8 mouse cellular contexts compared by ENCODE assay signal in the genomic region with DNA sequence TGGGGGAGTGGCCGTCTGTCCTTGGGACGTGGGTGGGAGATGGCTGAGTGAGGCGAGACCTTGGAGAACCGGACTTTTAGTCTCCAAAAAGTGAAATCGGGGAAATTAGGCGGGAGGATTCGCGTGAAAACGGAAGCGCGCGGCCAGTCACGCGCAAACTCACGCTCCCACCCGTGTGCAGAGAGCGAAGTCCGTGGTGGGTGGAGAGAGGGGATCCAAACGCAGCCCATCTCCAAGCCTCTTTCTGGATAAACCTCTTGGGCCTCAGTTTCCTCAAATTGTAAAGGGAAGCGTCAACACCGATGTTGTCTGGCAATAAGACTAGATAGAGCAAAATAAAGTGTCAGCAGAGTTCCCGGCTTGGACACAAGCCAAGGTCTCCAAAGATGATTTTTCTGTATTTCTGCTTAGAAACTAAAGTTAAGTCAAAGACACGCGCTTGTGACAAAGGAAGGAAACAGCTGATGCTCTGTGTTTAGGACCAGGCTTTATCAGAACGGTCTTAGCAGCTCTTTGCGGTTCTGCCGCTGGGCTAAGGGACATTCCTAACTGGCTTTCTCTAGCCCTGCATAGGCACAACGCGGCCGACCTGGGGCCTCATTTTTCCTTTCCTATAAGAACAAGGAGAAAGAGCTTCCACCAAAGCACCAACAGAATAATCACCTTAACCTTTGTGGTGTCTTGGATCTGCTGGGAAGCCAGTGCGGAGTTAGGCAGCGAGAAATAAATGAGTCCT. TPM values are rescaled to one million over a fixed set of nuclear protein-coding genes. Genes with fewer than 3 reads are reported as not detected.
DNase-seq lines count a peak whose midpoint lies in the region; ATAC-seq and TF ChIP-seq lines count a peak whose summit lies in the region.

No protein-coding gene starts in this region.

- no peak for TF ChIP-seq CTCF in thymus, adult 2 months (IDR thresholded peaks at IDR 0.05; ENCODE audit: borderline replicate concordance, control insufficient read depth, extremely low read depth, insufficient read depth, low read length, poor library complexity)

- no peak overlapping the region for H3K27ac ChIP-seq in thymus, adult 2 months (ENCODE audit: control insufficient read depth, insufficient read depth, low read length)
- no peak overlapping the region for H3K27ac ChIP-seq in hindbrain, embryonic 13.5 days
- no peak overlapping the region for H3K27ac ChIP-seq in midbrain, embryonic 12.5 days (replicated peaks)

- 3% methylated on average over 32 of the region's 32 CpGs for WGBS in thymus, adult 2 months
- WGBS in hindbrain, embryonic 13.5 days: under 1% methylated on average over 32 of the region's 32 CpGs
- under 1% methylated on average over 32 of the region's 32 CpGs for WGBS in midbrain, embryonic 12.5 days

- peaks cover 6% of the 10 kb centered on the region for H3K27me3 ChIP-seq in thymus, adult 2 months (ENCODE audit: control insufficient read depth, insufficient read depth, low read length)
- H3K27me3 ChIP-seq in hindbrain, embryonic 13.5 days: peaks cover 49% of the 10 kb centered on the region
- peaks cover 55% of the 10 kb centered on the region for H3K27me3 ChIP-seq in midbrain, embryonic 12.5 days

- peak overlapping the region; percentile 79 for H3K9ac ChIP-seq in hindbrain, embryonic 13.5 days
- H3K9ac ChIP-seq in midbrain, embryonic 12.5 days (replicated peaks): peak overlapping the region; percentile 59

- peak overlapping the region; percentile 98 for H3K4me2 ChIP-seq in hindbrain, embryonic 13.5 days
- H3K4me2 ChIP-seq in midbrain, embryonic 12.5 days (replicated peaks): peak overlapping the region; percentile 96

- TF ChIP-seq POLR2A in thymus, adult 2 months (IDR thresholded peaks at IDR 0.05; ENCODE audit: control insufficient read depth, extremely low read depth, insufficient read depth, low read length, poor library complexity): no peak

- no peaks in the 10 kb centered on the region for H3K36me3 ChIP-seq in thymus, adult 2 months (ENCODE audit: control insufficient read depth, insufficient read depth, low read length)
- no peaks in the 10 kb centered on the region for H3K36me3 ChIP-seq in hindbrain, embryonic 13.5 days
- H3K36me3 ChIP-seq in midbrain, embryonic 12.5 days: no peaks in the 10 kb centered on the region

- 0 out of 2 replicates have a peak, but pooled peaks cover 4% of the 10 kb centered on the region for H3K4me1 ChIP-seq in thymus, adult 2 months (replicated peaks; ENCODE audit: control insufficient read depth, insufficient read depth, low read length)
- peaks cover 31% of the 10 kb centered on the region for H3K4me1 ChIP-seq in hindbrain, embryonic 13.5 days (replicated peaks)
- peaks cover 19% of the 10 kb centered on the region for H3K4me1 ChIP-seq in midbrain, embryonic 12.5 days

- no peaks in the 10 kb centered on the region for H3K9me3 ChIP-seq in hindbrain, embryonic 13.5 days
- no peaks in the 10 kb centered on the region for H3K9me3 ChIP-seq in midbrain, embryonic 12.5 days

- peak; percentile 41; the same call in 1 of the 2 replicates for ATAC-seq in hindbrain, embryonic 13.5 days (ENCODE audit: low FRiP score)
- peak; percentile 5; the same call in 1 of the 2 replicates for ATAC-seq in midbrain, embryonic 12.5 days (ENCODE audit: low FRiP score, low read depth)

- peak; percentile 37 for DNase-seq in adrenal gland, postnatal 10 days
- DNase-seq in adrenal gland, adult 8-10 months: no peak
- no peak for DNase-seq in thymus, adult 2 months
- no peak for DNase-seq in thymus, postnatal 4 days
- no peak for DNase-seq in c-Kit-positive CD71-positive TER-119-positive erythroid progenitor cells, embryonic 14.5 days (ENCODE audit: low spot score)
- DNase-seq in layer of hippocampus, postnatal 14 days (ENCODE audit: low spot score in 2 of 2): no peak

- H3K4me3 ChIP-seq in thymus, adult 2 months (ENCODE audit: control insufficient read depth, insufficient read depth, low read length): peak overlapping the region; percentile 25
- H3K4me3 ChIP-seq in hindbrain, embryonic 13.5 days: peak overlapping the region; percentile 74
- H3K4me3 ChIP-seq in midbrain, embryonic 12.5 days: peak overlapping the region; percentile 75

RNA-seq across cellular contexts. Expression of gene Mast4, which starts 0.6 kb away (rescaled TPM):
- 10 to 100 TPM; 38.8 to 58.3 TPM for total RNA-seq in adrenal gland, postnatal 10 days (2021)
- total RNA-seq in adrenal gland, adult 8-10 months (2022): 100 to 1,000 TPM in 2 of 4 experiments, 10 to 100 TPM in 2; 81.3 to 212 (median 118) TPM
- 8.7 and 10.4 TPM in 2 replicates for polyA plus RNA-seq in thymus, adult 2 months (2012; rRNA removed)
- polyA plus RNA-seq in hindbrain, embryonic 13.5 days (2015; fragmentation: Nextera tagmentation; extraction: Ambion mirVana): 29.7 and 38.2 TPM in 2 replicates
- polyA plus RNA-seq in midbrain, embryonic 12.5 days (2016; fragmentation: Nextera tagmentation; extraction: Ambion mirVana): 29.7 and 34.9 TPM in 2 replicates
- total RNA-seq in layer of hippocampus, postnatal 14 days (2021): 10 to 100 TPM; 48.4 to 58.4 TPM

Comparison
In these comparisons a context has a peak if more than half of its experiments do, and no peak if none do; other contexts are left out.
1. H3K4me3 ChIP-seq: peak in every context shown above with its lines; median percentile 75 in midbrain, embryonic 12.5 days; 74 in hindbrain, embryonic 13.5 days; 25 in thymus, adult 2 months.